Mouse (Mus musculus) stomach, postnatal 0 days (tissue): ENCODE data around the gene Ctnnd2.

Experiments used
- CTCF ChIP-seq: IDR thresholded peaks from 2 replicates; pipeline ENCODE4 v1.5.1; 2016; ENCODE audit warnings: antibody characterized with exemption, low read depth, mild to moderate bottlenecking, moderate library complexity
- EP300 ChIP-seq: optimal IDR thresholded peaks from 2 replicates; pipeline ENCODE3; 2016; ENCODE audit warnings: antibody characterized with exemption

DNA sequence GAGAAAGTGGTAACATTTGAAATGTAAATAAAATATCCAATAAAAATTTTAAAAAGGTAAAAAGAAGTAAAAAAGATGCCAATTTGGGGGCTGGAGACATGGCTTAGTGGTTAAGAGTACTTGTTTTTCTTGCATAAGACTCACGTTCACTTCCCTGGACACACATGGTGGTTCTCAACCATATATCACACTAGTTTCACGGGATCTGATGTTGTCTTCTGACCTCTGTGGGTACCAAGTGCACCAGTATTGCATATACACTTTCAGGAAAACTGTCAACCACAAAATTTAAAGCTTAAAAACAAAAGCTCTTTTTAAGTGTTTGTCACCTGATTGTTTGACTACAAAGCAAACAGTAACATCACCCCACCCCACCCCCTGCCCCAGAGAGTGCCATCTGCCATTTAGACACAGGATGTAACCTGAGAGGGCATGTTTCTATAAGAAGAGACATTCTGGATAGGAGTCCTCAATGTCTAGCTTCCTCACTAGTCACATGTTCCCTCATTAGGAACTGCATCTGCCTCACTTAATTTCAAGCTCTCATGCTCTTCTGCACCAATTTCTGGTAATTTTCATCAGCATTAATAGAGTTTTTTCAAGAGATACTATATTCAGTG lies 290.5 kb downstream of the Ctnnd2 start:
- TF ChIP-seq CTCF (no peak), EP300 (no peak)
